ENCODE assay signal across 14 mouse cellular contexts in genomic region chr6:134556185-134556950, GRCm38 (mm10). TPM values are rescaled to one million over a fixed set of nuclear protein-coding genes. Genes with fewer than 3 reads are reported as not detected.
DNase-seq lines count a peak whose midpoint lies in the region; ATAC-seq and TF ChIP-seq lines count a peak whose summit lies in the region.
"Had no signal": no experiment of that assay in that cellular context is flagged by ENCODE, and none has a peak within 500 bp of the region (broad histone marks: within the 10 kb centered on the region; RNA-seq: fewer than 3 reads in every experiment).

No protein-coding gene starts in this region.

- no peak overlapping the region for H3K4me3 ChIP-seq in kidney, embryonic 16.5 days (ENCODE audit: low read length)
- H3K4me3 ChIP-seq in kidney, embryonic 15.5 days (replicated peaks) = no peak overlapping the region
- H3K4me3 ChIP-seq in liver, postnatal 0 days (ENCODE audit: low read depth, low read length) = no peak overlapping the region
- H3K4me3 ChIP-seq: erythroblast, embryonic 14.5 days; heart, adult 2 months; liver, embryonic 15.5 days had no signal

- peak; percentile 42 for DNase-seq in 416B (ENCODE audit: low read depth)
- peak; percentile 37 for DNase-seq in ZHBTc4 (ENCODE audit: low read depth, low spot score)
- no peak for DNase-seq in liver, postnatal 0 days
- DNase-seq in spleen, postnatal 10 days (ENCODE audit: low spot score in 2 of 2) = no peak
- DNase-seq in left cerebral cortex, adult 11 months (ENCODE audit: low spot score) = no peak
- DNase-seq: cerebellum, postnatal 36 days; layer of hippocampus, adult 9-11 months; right cerebral cortex, postnatal 14 days; thymus, postnatal 25 days had no signal

- no peak overlapping the region for H3K4me2 ChIP-seq in kidney, embryonic 16.5 days (replicated peaks; ENCODE audit: low read depth, low read length)
- no peak overlapping the region for H3K4me2 ChIP-seq in kidney, embryonic 15.5 days
- H3K4me2 ChIP-seq in liver, postnatal 0 days (ENCODE audit: low read depth, low read length) = no peak overlapping the region
- H3K4me2 ChIP-seq: liver, embryonic 15.5 days had no signal

- no peak for ATAC-seq in kidney, embryonic 16.5 days (ENCODE audit: low FRiP score, low TSS enrichment)
- no peak for ATAC-seq in kidney, embryonic 15.5 days (replicated peaks; ENCODE audit: low FRiP score)
- peak; percentile 50 for ATAC-seq in liver, postnatal 0 days

- H3K27ac ChIP-seq in kidney, embryonic 16.5 days (ENCODE audit: low read length) = 0 out of 2 replicates have a peak overlapping the region, but pooled peaks have one; percentile 25
- no peak overlapping the region for H3K27ac ChIP-seq in kidney, embryonic 15.5 days
- peak overlapping the region; percentile 9; the same call in 1 of the 2 replicates for H3K27ac ChIP-seq in liver, postnatal 0 days (ENCODE audit: low read depth)
- H3K27ac ChIP-seq: heart, adult 2 months; liver, embryonic 15.5 days had no signal

- no peak overlapping the region for H3K9ac ChIP-seq in kidney, embryonic 16.5 days (replicated peaks; ENCODE audit: low read length)
- H3K9ac ChIP-seq in kidney, embryonic 15.5 days = no peak overlapping the region
- H3K9ac ChIP-seq in liver, postnatal 0 days (replicated peaks) = no peak overlapping the region
- H3K9ac ChIP-seq: liver, embryonic 15.5 days had no signal

- WGBS in kidney, embryonic 16.5 days = 63% methylated on average over 7 of the region's 7 CpGs
- WGBS in kidney, embryonic 15.5 days = 57% methylated on average over 7 of the region's 7 CpGs
- WGBS in liver, postnatal 0 days (ENCODE audit: insufficient replicate concordance) = 58% methylated on average over 7 of the region's 7 CpGs

- TF ChIP-seq EP300 in liver, postnatal 0 days (IDR thresholded peaks at IDR 0.05; ENCODE audit: low read depth) = no peak

- peaks cover 49% of the 10 kb centered on the region for H3K4me1 ChIP-seq in kidney, embryonic 16.5 days (ENCODE audit: insufficient read depth, low read length)
- peaks cover 53% of the 10 kb centered on the region for H3K4me1 ChIP-seq in kidney, embryonic 15.5 days
- H3K4me1 ChIP-seq in liver, postnatal 0 days (ENCODE audit: insufficient read depth) = peaks cover 28% of the 10 kb centered on the region

- no peaks in the 10 kb centered on the region for H3K9me3 ChIP-seq in kidney, embryonic 16.5 days (ENCODE audit: low read length)
- no peaks in the 10 kb centered on the region for H3K9me3 ChIP-seq in kidney, embryonic 15.5 days (replicated peaks)
- no peaks in the 10 kb centered on the region for H3K9me3 ChIP-seq in liver, postnatal 0 days (ENCODE audit: low read length)
- H3K9me3 ChIP-seq: liver, embryonic 15.5 days had no signal

- no peak for TF ChIP-seq CTCF in liver, postnatal 0 days (IDR thresholded peaks at IDR 0.05; ENCODE audit: low read depth)

- no peaks in the 10 kb centered on the region for H3K36me3 ChIP-seq in kidney, embryonic 16.5 days (ENCODE audit: insufficient read depth, low read length)
- H3K36me3 ChIP-seq in kidney, embryonic 15.5 days = no peaks in the 10 kb centered on the region
- no peaks in the 10 kb centered on the region for H3K36me3 ChIP-seq in liver, postnatal 0 days (replicated peaks; ENCODE audit: insufficient read depth, low read length)
- H3K36me3 ChIP-seq: liver, embryonic 15.5 days had no signal

- H3K27me3 ChIP-seq in kidney, embryonic 16.5 days (ENCODE audit: insufficient read depth, low read length) = no peaks in the 10 kb centered on the region
- no peaks in the 10 kb centered on the region for H3K27me3 ChIP-seq in kidney, embryonic 15.5 days
- no peaks in the 10 kb centered on the region for H3K27me3 ChIP-seq in liver, postnatal 0 days (ENCODE audit: insufficient read depth, low read length)
- H3K27me3 ChIP-seq: liver, embryonic 15.5 days had no signal

RNA-seq across cellular contexts. Expression of gene Lrp6, which starts 10.4 kb away (rescaled TPM):
- 34.6 and 37.4 TPM in 2 replicates for polyA plus RNA-seq in kidney, embryonic 16.5 days (2015; fragmentation: Nextera tagmentation; extraction: Ambion mirVana)
- 34.5 and 37.5 TPM in 2 replicates for polyA plus RNA-seq in kidney, embryonic 15.5 days (2015; fragmentation: Nextera tagmentation; extraction: Ambion mirVana)
- polyA plus RNA-seq in liver, postnatal 0 days (2015; fragmentation: Nextera tagmentation; extraction: Ambion mirVana) = 10.1 and 10.7 TPM in 2 replicates

Comparison
In these comparisons a context has a peak if more than half of its experiments do, and no peak if none do; other contexts are left out.
1. DNase-seq: peak in 416B (single experiment) and ZHBTc4 (single experiment); none in liver, postnatal 0 days (single experiment), spleen, postnatal 10 days (0 of 2) and left cerebral cortex, adult 11 months (single experiment).